Mouse (Mus musculus) kidney, adult 2 months (tissue): ENCODE measurements at regions not wholly inside any gene's neighbourhood (a gene's known extent, or its start where the extent isn't known, plus 50 kb on each side); places are given as distances from the start of the nearest gene placed in this dataset.

Source experiments
- CTCF ChIP-seq: fragments of 200-500 bp; conservative IDR thresholded peaks from 2 replicates; pipeline ENCODE4 v1.5.1; 2011; ENCODE audit warnings: low read depth, mild to moderate bottlenecking, control low read depth, low read length, moderate library complexity, mixed read lengths; ENCODE audit not compliant: insufficient read depth, insufficient read length
- POLR2A ChIP-seq: fragments of 200-500 bp; IDR thresholded peaks from one replicate; pipeline ENCODE4 v1.6.1; 2011; ENCODE audit warnings: low read depth, low read length, control low read depth

DNA sequence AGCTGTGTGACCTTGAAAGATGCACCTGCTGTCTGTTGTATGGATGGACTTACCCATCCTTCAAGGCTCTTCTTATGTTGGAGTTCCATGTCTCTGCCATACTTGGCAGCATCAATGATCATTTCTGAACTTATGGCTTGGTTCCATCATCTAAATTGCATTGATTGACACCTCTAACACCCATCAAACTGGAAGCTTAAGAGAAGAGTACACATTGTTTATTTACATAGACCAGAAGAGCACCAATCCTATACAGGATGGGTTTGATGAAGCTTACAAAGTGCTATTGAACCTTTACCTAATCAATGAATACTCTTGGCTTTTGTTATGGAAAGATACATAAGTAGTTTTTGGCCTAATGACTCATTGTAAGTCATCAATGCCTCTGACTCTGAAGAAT is 248.8 kb downstream of the Fam49a start:
- TF ChIP-seq CTCF (no peak), POLR2A (no peak)
